Mouse (Mus musculus) embryonic fibroblast, embryonic 13.5 days (primary cell): ENCODE results near the gene Gpt2.

Source experiments
- CTCF ChIP-seq: IDR thresholded peaks from 2 replicates; pipeline ENCODE4 v1.5.1; 2011; ENCODE audit warnings: mild to moderate bottlenecking, control low read depth, low read length, moderate library complexity, borderline replicate concordance; ENCODE audit not compliant: insufficient read depth
- POLR2A ChIP-seq: IDR thresholded peaks from 2 replicates; pipeline ENCODE4 v1.6.1; 2011; ENCODE audit warnings: low read depth, mild to moderate bottlenecking, control low read depth, low read length, moderate library complexity

GRCm38 (mm10) chr8:85520586-85520985, 28.2 kb downstream of the Gpt2 start:
- no peak for TF ChIP-seq CTCF
- TF ChIP-seq POLR2A = no peak
